ENCODE assay signal across 8 mouse cellular contexts in genomic region chr3:96636448-96636847, GRCm38 (mm10). TPM values are rescaled to one million over a fixed set of nuclear protein-coding genes. Genes with fewer than 3 reads are reported as not detected.
DNase-seq lines count a peak whose midpoint lies in the region; ATAC-seq and TF ChIP-seq lines count a peak whose summit lies in the region.

No protein-coding gene starts in this region.

- H3K36me3 ChIP-seq in heart, embryonic 16.5 days (ENCODE audit: control insufficient read depth, insufficient read depth), result peaks cover 31% of the 10 kb centered on the region
- peaks cover 18% of the 10 kb centered on the region for H3K36me3 ChIP-seq in ES-Bruce4 (ENCODE audit: control insufficient read depth, insufficient read depth, low read length, poor library complexity, severe bottlenecking)
- H3K36me3 ChIP-seq in forebrain, embryonic 16.5 days (ENCODE audit: control insufficient read depth, insufficient read depth), result peaks cover 14% of the 10 kb centered on the region
- H3K36me3 ChIP-seq in liver, postnatal 0 days (replicated peaks; ENCODE audit: insufficient read depth, low read length), result peaks cover 30% of the 10 kb centered on the region

- TF ChIP-seq POLR2A in ES-Bruce4 (IDR thresholded peaks at IDR 0.05; ENCODE audit: insufficient read depth, low read length), result no peak

- ATAC-seq in heart, embryonic 16.5 days (replicated peaks; ENCODE audit: extremely low read depth, insufficient read depth, low FRiP score), result no peak
- no peak for ATAC-seq in forebrain, embryonic 16.5 days
- ATAC-seq in liver, postnatal 0 days, result no peak

- H3K27ac ChIP-seq in heart, embryonic 16.5 days (ENCODE audit: low read length), result no peak overlapping the region
- H3K27ac ChIP-seq in ES-Bruce4 (ENCODE audit: insufficient read depth, low read length), result no peak overlapping the region
- no peak overlapping the region for H3K27ac ChIP-seq in forebrain, embryonic 16.5 days (ENCODE audit: low read length)
- no peak overlapping the region for H3K27ac ChIP-seq in liver, postnatal 0 days (ENCODE audit: low read depth)

- H3K4me2 ChIP-seq in heart, embryonic 16.5 days (ENCODE audit: low read depth, low read length), result peak overlapping the region; percentile 74
- H3K4me2 ChIP-seq in forebrain, embryonic 16.5 days (ENCODE audit: low read length), result peak overlapping the region; percentile 64
- H3K4me2 ChIP-seq in liver, postnatal 0 days (ENCODE audit: low read depth, low read length), result peak overlapping the region; percentile 98

- H3K9me3 ChIP-seq in heart, embryonic 16.5 days (replicated peaks; ENCODE audit: control insufficient read depth, low read length), result no peaks in the 10 kb centered on the region
- no peaks in the 10 kb centered on the region for H3K9me3 ChIP-seq in ES-Bruce4 (replicated peaks; ENCODE audit: control insufficient read depth, insufficient read depth, low read length, poor library complexity, severe bottlenecking)
- H3K9me3 ChIP-seq in forebrain, embryonic 16.5 days (ENCODE audit: control insufficient read depth, low read length), result no peaks in the 10 kb centered on the region
- no peaks in the 10 kb centered on the region for H3K9me3 ChIP-seq in liver, postnatal 0 days (ENCODE audit: low read length)

- no peaks in the 10 kb centered on the region for H3K27me3 ChIP-seq in heart, embryonic 16.5 days (ENCODE audit: control insufficient read depth, insufficient read depth, low read length)
- H3K27me3 ChIP-seq in ES-Bruce4 (ENCODE audit: control insufficient read depth, insufficient read depth, low read length, poor library complexity, severe bottlenecking), result no peaks in the 10 kb centered on the region
- no peaks in the 10 kb centered on the region for H3K27me3 ChIP-seq in forebrain, embryonic 16.5 days (replicated peaks; ENCODE audit: control insufficient read depth, insufficient read depth, low read length)
- H3K27me3 ChIP-seq in liver, postnatal 0 days (ENCODE audit: insufficient read depth, low read length), result no peaks in the 10 kb centered on the region

- TF ChIP-seq EP300 in ES-Bruce4 (IDR thresholded peaks at IDR 0.05; ENCODE audit: insufficient read depth, low read depth, low read length), result no peak
- no peak for TF ChIP-seq EP300 in liver, postnatal 0 days (IDR thresholded peaks at IDR 0.05; ENCODE audit: low read depth)

- H3K4me1 ChIP-seq in heart, embryonic 16.5 days (ENCODE audit: control insufficient read depth, insufficient read depth, low read length), result peaks cover 15% of the 10 kb centered on the region
- no peaks in the 10 kb centered on the region for H3K4me1 ChIP-seq in ES-Bruce4 (ENCODE audit: control insufficient read depth, insufficient read depth, low read length)
- H3K4me1 ChIP-seq in forebrain, embryonic 16.5 days (replicated peaks; ENCODE audit: control insufficient read depth, insufficient read depth, low read length), result peaks cover 21% of the 10 kb centered on the region
- H3K4me1 ChIP-seq in liver, postnatal 0 days (ENCODE audit: insufficient read depth), result peaks cover 12% of the 10 kb centered on the region

- no peak for DNase-seq in heart, adult 9 months (ENCODE audit: low spot score in 2 of 2)
- DNase-seq in liver, postnatal 0 days, result peak; percentile 19
- no peak for DNase-seq in ovary, postnatal 10 days (ENCODE audit: low spot score)
- DNase-seq in B cell, adult 2 months, result no peak
- DNase-seq in thymus, postnatal 10 days (ENCODE audit: low spot score in 2 of 2), result no peak

- TF ChIP-seq CTCF in ES-Bruce4 (IDR thresholded peaks at IDR 0.05; ENCODE audit: low read depth, low read length), result no peak
- TF ChIP-seq CTCF in liver, postnatal 0 days (IDR thresholded peaks at IDR 0.05; ENCODE audit: low read depth), result no peak

- H3K4me3 ChIP-seq in heart, embryonic 16.5 days (ENCODE audit: low read length), result peak overlapping the region; percentile 88
- H3K4me3 ChIP-seq in ES-Bruce4 (ENCODE audit: low read depth, low read length), result peak overlapping the region; percentile 23
- peak overlapping the region; percentile 71 for H3K4me3 ChIP-seq in forebrain, embryonic 16.5 days (replicated peaks; ENCODE audit: low read length)
- peak overlapping the region; percentile 89 for H3K4me3 ChIP-seq in liver, postnatal 0 days (ENCODE audit: low read depth, low read length)

- peak overlapping the region; percentile 98 for H3K9ac ChIP-seq in heart, embryonic 16.5 days (ENCODE audit: low read length)
- H3K9ac ChIP-seq in ES-Bruce4 (ENCODE audit: low read depth, poor library complexity, severe bottlenecking), result peak overlapping the region; percentile 88
- H3K9ac ChIP-seq in forebrain, embryonic 16.5 days (replicated peaks; ENCODE audit: low read depth, low read length), result no peak overlapping the region
- peak overlapping the region; percentile 96 for H3K9ac ChIP-seq in liver, postnatal 0 days (replicated peaks)

- 66% methylated on average over 11 of the region's 11 CpGs for WGBS in heart, embryonic 16.5 days
- 68% methylated on average over 11 of the region's 11 CpGs for WGBS in forebrain, embryonic 16.5 days
- WGBS in liver, postnatal 0 days (ENCODE audit: insufficient replicate concordance), result 54% methylated on average over 11 of the region's 11 CpGs

RNA-seq across cellular contexts. Expression of gene Gm42957, which starts 1.2 kb away (rescaled TPM):
- 0.14 and 0.19 TPM in 2 replicates for polyA plus RNA-seq in heart, embryonic 16.5 days (2015; fragmentation: Nextera tagmentation; extraction: Ambion mirVana)
- polyA plus RNA-seq in ES-Bruce4 (2011; ENCODE audit: insufficient read depth, insufficient read length, low read depth, missing spikeins), result 0.35 TPM in 1 of 2 replicates, not detected in the other
- polyA plus RNA-seq in forebrain, embryonic 16.5 days (2015; fragmentation: Nextera tagmentation; extraction: Ambion mirVana), result 0.10 and 0.13 TPM in 2 replicates
- not detected in 2 replicates for polyA plus RNA-seq in liver, postnatal 0 days (2015; fragmentation: Nextera tagmentation; extraction: Ambion mirVana)

RNA-seq across cellular contexts. Expression of gene Pex11b, which starts 1.3 kb away (rescaled TPM):
- polyA plus RNA-seq in heart, embryonic 16.5 days (2015; fragmentation: Nextera tagmentation; extraction: Ambion mirVana), result 44.2 and 44.7 TPM in 2 replicates
- polyA plus RNA-seq in ES-Bruce4 (2011; ENCODE audit: insufficient read depth, insufficient read length, low read depth, missing spikeins), result 21.4 and 22.3 TPM in 2 replicates
- polyA plus RNA-seq in forebrain, embryonic 16.5 days (2015; fragmentation: Nextera tagmentation; extraction: Ambion mirVana), result 55.1 and 61.6 TPM in 2 replicates
- 24.1 and 24.4 TPM in 2 replicates for polyA plus RNA-seq in liver, postnatal 0 days (2015; fragmentation: Nextera tagmentation; extraction: Ambion mirVana)

RNA-seq across cellular contexts. Expression of gene Rbm8a, which starts 6.7 kb away (rescaled TPM):
- polyA plus RNA-seq in heart, embryonic 16.5 days (2015; fragmentation: Nextera tagmentation; extraction: Ambion mirVana), result 83.8 and 86.4 TPM in 2 replicates
- polyA plus RNA-seq in ES-Bruce4 (2011; ENCODE audit: insufficient read depth, insufficient read length, low read depth, missing spikeins), result 325 and 344 TPM in 2 replicates
- polyA plus RNA-seq in forebrain, embryonic 16.5 days (2015; fragmentation: Nextera tagmentation; extraction: Ambion mirVana), result 123 and 132 TPM in 2 replicates
- polyA plus RNA-seq in liver, postnatal 0 days (2015; fragmentation: Nextera tagmentation; extraction: Ambion mirVana), result 54.6 and 56.5 TPM in 2 replicates

RNA-seq across cellular contexts. Expression of gene Itga10, which starts 8.9 kb away (rescaled TPM):
- 0.83 and 1.1 TPM in 2 replicates for polyA plus RNA-seq in heart, embryonic 16.5 days (2015; fragmentation: Nextera tagmentation; extraction: Ambion mirVana)
- polyA plus RNA-seq in ES-Bruce4 (2011; ENCODE audit: insufficient read depth, insufficient read length, low read depth, missing spikeins), result 0.43 and 1.1 TPM in 2 replicates
- polyA plus RNA-seq in forebrain, embryonic 16.5 days (2015; fragmentation: Nextera tagmentation; extraction: Ambion mirVana), result 0.75 and 1.3 TPM in 2 replicates
- polyA plus RNA-seq in liver, postnatal 0 days (2015; fragmentation: Nextera tagmentation; extraction: Ambion mirVana), result 0.05 and 0.07 TPM in 2 replicates

RNA-seq across cellular contexts. Expression of gene Ankrd35, which starts 33.5 kb away (rescaled TPM):
- 0.45 and 0.60 TPM in 2 replicates for polyA plus RNA-seq in heart, embryonic 16.5 days (2015; fragmentation: Nextera tagmentation; extraction: Ambion mirVana)
- 3.5 and 3.7 TPM in 2 replicates for polyA plus RNA-seq in ES-Bruce4 (2011; ENCODE audit: insufficient read depth, insufficient read length, low read depth, missing spikeins)
- 1.2 and 3.5 TPM in 2 replicates for polyA plus RNA-seq in forebrain, embryonic 16.5 days (2015; fragmentation: Nextera tagmentation; extraction: Ambion mirVana)
- polyA plus RNA-seq in liver, postnatal 0 days (2015; fragmentation: Nextera tagmentation; extraction: Ambion mirVana), result 0.37 and 0.45 TPM in 2 replicates

Comparison
In these comparisons a context has a peak if more than half of its experiments do, and no peak if none do; other contexts are left out.
1. H3K4me3 ChIP-seq: peak in every context shown above with its lines; median percentile 89 in liver, postnatal 0 days; 88 in heart, embryonic 16.5 days; 71 in forebrain, embryonic 16.5 days; 23 in ES-Bruce4.